Mouse (Mus musculus): ENCODE measurements around the gene Ssu72.
"Not testable (repeated sequence)": the region's sequence is repeated elsewhere in the genome, so short reads cannot be mapped to it uniquely, and the experiment has no call there.

Ssu72 gene

GRCm38 (mm10) chr4:155700425-155700824 lies 4.2 kb upstream of the Ssu72 start:
- no peak for DNase-seq (ENCODE audit: low read depth, low spot score)

- DNase-seq (ENCODE audit: low read depth, low spot score), result no peak
Measured at GRCm38 (mm10) chr4:155703425-155703929, 1.1 kb upstream of the Ssu72 start.

GRCm38 (mm10) chr4:155705592-155705929 lies 961 bp downstream of the Ssu72 start:
- DNase-seq (ENCODE audit: low read depth, low spot score), result no peak

GRCm38 (mm10) chr4:155708582-155708981 lies 4.0 kb downstream of the Ssu72 start:
- DNase-seq (ENCODE audit: low read depth, low spot score), result no peak

GRCm38 (mm10) chr4:155708988-155709387 lies 4.4 kb downstream of the Ssu72 start:
- no peak for DNase-seq (ENCODE audit: low read depth, low spot score)

- no peak for DNase-seq (ENCODE audit: low read depth, low spot score)
Measured at GRCm38 (mm10) chr4:155710521-155711252, 6.1 kb downstream of the Ssu72 start.

- DNase-seq (ENCODE audit: low read depth, low spot score), result peak; percentile 39
Measured at GRCm38 (mm10) chr4:155721668-155722083, 17.1 kb downstream of the Ssu72 start.

GRCm38 (mm10) chr4:155727993-155728392 lies 23.4 kb downstream of the Ssu72 start:
- peak; percentile 48 for DNase-seq (ENCODE audit: low read depth, low spot score)

- DNase-seq (ENCODE audit: low read depth, low spot score), result no peak
Measured at GRCm38 (mm10) chr4:155733267-155733666, 28.7 kb downstream of the Ssu72 start.

GRCm38 (mm10) chr4:155734350-155734941 lies 29.8 kb downstream of the Ssu72 start, which contains the start of gene Tmem240:
Tmem240 (plus strand) TSS chr4:155734800.
- DNase-seq (ENCODE audit: low read depth, low spot score), result peak; percentile 76

GRCm38 (mm10) chr4:155734951-155735702 lies 30.5 kb downstream of the Ssu72 start:
- DNase-seq (ENCODE audit: low read depth, low spot score), result peak; percentile 31

- no peak for DNase-seq (ENCODE audit: low read depth, low spot score)
Measured at GRCm38 (mm10) chr4:155735788-155736187, 31.2 kb downstream of the Ssu72 start.

GRCm38 (mm10) chr4:155736421-155736820 lies 31.8 kb downstream of the Ssu72 start:
- no peak for DNase-seq (ENCODE audit: low read depth, low spot score)

GRCm38 (mm10) chr4:155738262-155738661 lies 33.7 kb downstream of the Ssu72 start:
- no peak for DNase-seq (ENCODE audit: low read depth, low spot score)

GRCm38 (mm10) chr4:155739152-155739551 lies 34.6 kb downstream of the Ssu72 start:
- no peak for DNase-seq (ENCODE audit: low read depth, low spot score)

- no peak for DNase-seq (ENCODE audit: low read depth, low spot score)
Measured at GRCm38 (mm10) chr4:155739741-155740636, 35.4 kb downstream of the Ssu72 start.

- not testable (repeated sequence) for DNase-seq (ENCODE audit: low read depth, low spot score)
Measured at GRCm38 (mm10) chr4:155740681-155741080, 36.1 kb downstream of the Ssu72 start.

- no peak for DNase-seq (ENCODE audit: low read depth, low spot score)
Measured at GRCm38 (mm10) chr4:155742684-155743083, 38.1 kb downstream of the Ssu72 start.

GRCm38 (mm10) chr4:155744474-155744873 lies 39.9 kb downstream of the Ssu72 start:
- no peak for DNase-seq (ENCODE audit: low read depth, low spot score)

- DNase-seq (ENCODE audit: low read depth, low spot score), result no peak
Measured at GRCm38 (mm10) chr4:155745136-155745535, 40.5 kb downstream of the Ssu72 start.

GRCm38 (mm10) chr4:155746036-155746548 lies 41.5 kb downstream of the Ssu72 start:
- DNase-seq (ENCODE audit: low read depth, low spot score), result no peak
